Comparison of ENCODE assay signal across 22 mouse cellular contexts in genomic region chr10:69161503-69161902, GRCm38 (mm10). TPM values are rescaled to one million over a fixed set of nuclear protein-coding genes. Genes with fewer than 3 reads are reported as not detected.
DNase-seq lines count a peak whose midpoint lies in the region; ATAC-seq and TF ChIP-seq lines count a peak whose summit lies in the region.
"Had no signal": no experiment of that assay in that cellular context is flagged by ENCODE, and none has a peak within 500 bp of the region (broad histone marks: within the 10 kb centered on the region; RNA-seq: fewer than 3 reads in every experiment).

No protein-coding gene starts in this region.

- no peaks in the 10 kb centered on the region for H3K36me3 ChIP-seq in kidney, embryonic 14.5 days (ENCODE audit: control insufficient read depth, insufficient read depth, low read length)
- no peaks in the 10 kb centered on the region for H3K36me3 ChIP-seq in kidney, postnatal 0 days (ENCODE audit: insufficient read depth, low read length)
- no peaks in the 10 kb centered on the region; the same call in 1 of the 2 replicates for H3K36me3 ChIP-seq in liver, postnatal 0 days (replicated peaks; ENCODE audit: insufficient read depth, low read length)
- H3K36me3 ChIP-seq in liver, embryonic 11.5 days (ENCODE audit: control insufficient read depth, insufficient read depth, low read length): no peaks in the 10 kb centered on the region
- H3K36me3 ChIP-seq: embryonic facial prominence, embryonic 13.5 days; embryonic facial prominence, embryonic 15.5 days; forebrain, embryonic 10.5 days; forebrain, embryonic 12.5 days had no signal

- 79% methylated on average over 3 of the region's 3 CpGs for WGBS in kidney, embryonic 14.5 days
- WGBS in kidney, postnatal 0 days: 70% methylated on average over 3 of the region's 3 CpGs
- WGBS in liver, postnatal 0 days (ENCODE audit: insufficient replicate concordance): 73% methylated on average over 3 of the region's 3 CpGs
- 69% methylated on average over 3 of the region's 3 CpGs for WGBS in liver, embryonic 11.5 days

- no peaks in the 10 kb centered on the region for H3K27me3 ChIP-seq in kidney, embryonic 14.5 days (ENCODE audit: control insufficient read depth, insufficient read depth, low read length)
- H3K27me3 ChIP-seq in kidney, postnatal 0 days (ENCODE audit: insufficient read depth, low read length): no peaks in the 10 kb centered on the region
- H3K27me3 ChIP-seq in liver, postnatal 0 days (ENCODE audit: insufficient read depth, low read length): no peaks in the 10 kb centered on the region
- H3K27me3 ChIP-seq in liver, embryonic 11.5 days (replicated peaks; ENCODE audit: control insufficient read depth, insufficient read depth, low read length): no peaks in the 10 kb centered on the region
- H3K27me3 ChIP-seq: embryonic facial prominence, embryonic 13.5 days; embryonic facial prominence, embryonic 15.5 days; forebrain, embryonic 12.5 days had no signal

- ATAC-seq in kidney, embryonic 14.5 days (ENCODE audit: low FRiP score, low TSS enrichment): no peak
- ATAC-seq in kidney, postnatal 0 days (replicated peaks; ENCODE audit: low FRiP score, low read depth): no peak
- no peak for ATAC-seq in liver, postnatal 0 days
- no peak for ATAC-seq in liver, embryonic 11.5 days (replicated peaks; ENCODE audit: low FRiP score)
- ATAC-seq: forebrain, embryonic 14.5 days had no signal

- no peak overlapping the region for H3K27ac ChIP-seq in kidney, embryonic 14.5 days (ENCODE audit: low read depth, low read length)
- peak overlapping the region; percentile 57; the same call in 1 of the 2 replicates for H3K27ac ChIP-seq in kidney, postnatal 0 days
- H3K27ac ChIP-seq in liver, postnatal 0 days (ENCODE audit: low read depth): peak overlapping the region; percentile 73
- H3K27ac ChIP-seq in liver, embryonic 11.5 days (ENCODE audit: low read depth, low read length): no peak overlapping the region
- H3K27ac ChIP-seq: embryonic facial prominence, embryonic 13.5 days; embryonic facial prominence, embryonic 15.5 days; forebrain, embryonic 10.5 days; forebrain, embryonic 12.5 days had no signal

- H3K9ac ChIP-seq in kidney, embryonic 14.5 days (ENCODE audit: low read depth, low read length): no peak overlapping the region
- H3K9ac ChIP-seq in kidney, postnatal 0 days (ENCODE audit: low read depth, low read length): no peak overlapping the region
- H3K9ac ChIP-seq in liver, postnatal 0 days (replicated peaks): no peak overlapping the region
- H3K9ac ChIP-seq in liver, embryonic 11.5 days (ENCODE audit: low read depth, low read length): no peak overlapping the region
- H3K9ac ChIP-seq: embryonic facial prominence, embryonic 13.5 days; embryonic facial prominence, embryonic 15.5 days; forebrain, embryonic 12.5 days had no signal

- H3K4me3 ChIP-seq in kidney, embryonic 14.5 days (ENCODE audit: low read length): no peak overlapping the region
- H3K4me3 ChIP-seq in kidney, postnatal 0 days (replicated peaks; ENCODE audit: low read depth, low read length): no peak overlapping the region
- H3K4me3 ChIP-seq in liver, postnatal 0 days (ENCODE audit: low read depth, low read length): no peak overlapping the region
- H3K4me3 ChIP-seq in liver, embryonic 11.5 days (ENCODE audit: low read depth, low read length): no peak overlapping the region
- H3K4me3 ChIP-seq: embryonic facial prominence, embryonic 13.5 days; embryonic facial prominence, embryonic 15.5 days; erythroblast, embryonic 14.5 days; forebrain, embryonic 10.5 days; forebrain, embryonic 12.5 days had no signal

- TF ChIP-seq CTCF in kidney, postnatal 0 days (IDR thresholded peaks at IDR 0.05; ENCODE audit: low read depth): no peak
- no peak for TF ChIP-seq CTCF in liver, postnatal 0 days (IDR thresholded peaks at IDR 0.05; ENCODE audit: low read depth)

- no peaks in the 10 kb centered on the region for H3K9me3 ChIP-seq in kidney, embryonic 14.5 days (ENCODE audit: control insufficient read depth, low read length)
- no peaks in the 10 kb centered on the region for H3K9me3 ChIP-seq in kidney, postnatal 0 days (replicated peaks; ENCODE audit: low read length)
- H3K9me3 ChIP-seq in liver, postnatal 0 days (ENCODE audit: low read length): no peaks in the 10 kb centered on the region
- no peaks in the 10 kb centered on the region for H3K9me3 ChIP-seq in liver, embryonic 11.5 days (ENCODE audit: control insufficient read depth, low read length)
- H3K9me3 ChIP-seq: embryonic facial prominence, embryonic 13.5 days; embryonic facial prominence, embryonic 15.5 days; forebrain, embryonic 10.5 days; forebrain, embryonic 12.5 days had no signal

- no peak overlapping the region for H3K4me2 ChIP-seq in kidney, embryonic 14.5 days (replicated peaks; ENCODE audit: low read depth, low read length)
- H3K4me2 ChIP-seq in kidney, postnatal 0 days (ENCODE audit: low read length): no peak overlapping the region
- H3K4me2 ChIP-seq in liver, postnatal 0 days (ENCODE audit: low read depth, low read length): no peak overlapping the region
- H3K4me2 ChIP-seq in liver, embryonic 11.5 days: no peak overlapping the region
- H3K4me2 ChIP-seq: embryonic facial prominence, embryonic 13.5 days; embryonic facial prominence, embryonic 15.5 days; forebrain, embryonic 12.5 days had no signal

- H3K4me1 ChIP-seq in kidney, embryonic 14.5 days (ENCODE audit: control insufficient read depth, insufficient read depth, low read length): 0 out of 2 replicates have a peak, but pooled peaks cover 3% of the 10 kb centered on the region
- H3K4me1 ChIP-seq in kidney, postnatal 0 days (replicated peaks; ENCODE audit: insufficient read depth, low read length): no peaks in the 10 kb centered on the region
- H3K4me1 ChIP-seq in liver, postnatal 0 days (ENCODE audit: insufficient read depth): no peaks in the 10 kb centered on the region; the same call in 1 of the 2 replicates
- H3K4me1 ChIP-seq in liver, embryonic 11.5 days (replicated peaks; ENCODE audit: control insufficient read depth, insufficient read depth, low read length): no peaks in the 10 kb centered on the region
- H3K4me1 ChIP-seq: forebrain, embryonic 10.5 days; forebrain, embryonic 12.5 days had no signal

- no peak for TF ChIP-seq EP300 in liver, postnatal 0 days (IDR thresholded peaks at IDR 0.05; ENCODE audit: low read depth)

- DNase-seq in kidney, adult 9 months: peak; percentile 47
- no peak for DNase-seq in kidney, postnatal 0 days (ENCODE audit: low spot score)
- no peak for DNase-seq in kidney, postnatal 4 days
- DNase-seq in liver, postnatal 0 days: no peak
- DNase-seq in liver, embryonic 11.5 days (ENCODE audit: low spot score): no peak
- DNase-seq: adrenal gland, adult 2 months; adrenal gland, postnatal 10 days; adrenal gland, postnatal 25 days; cerebellum, adult 11 months; cerebellum, adult 18-20 months; cerebellum, adult 8-10 months; cerebellum, adult 9-11 months; cerebellum, postnatal 14 days; cerebellum, postnatal 36 days; embryo, embryonic 11 days had no signal

RNA-seq across cellular contexts. Expression of gene Rhobtb1, which starts 10.3 kb away (rescaled TPM):
- 20.3 and 26.6 TPM in 2 replicates for polyA plus RNA-seq in kidney, embryonic 14.5 days (2014; fragmentation: Nextera tagmentation; extraction: Ambion mirVana)
- 23.3 and 24.6 TPM in 2 replicates for polyA plus RNA-seq in kidney, postnatal 0 days (2015; fragmentation: Nextera tagmentation; extraction: Ambion mirVana)
- polyA plus RNA-seq in liver, postnatal 0 days (2015; fragmentation: Nextera tagmentation; extraction: Ambion mirVana): 35.5 and 41.5 TPM in 2 replicates
- polyA plus RNA-seq in liver, embryonic 11.5 days (2014; fragmentation: Nextera tagmentation; extraction: Ambion mirVana): 16.1 and 17.4 TPM in 2 replicates

RNA-seq across cellular contexts. Expression of gene A930033H14Rik, which starts 51.4 kb away (rescaled TPM):
- polyA plus RNA-seq in kidney, embryonic 14.5 days (2014; fragmentation: Nextera tagmentation; extraction: Ambion mirVana): 1.5 and 2.6 TPM in 2 replicates
- 2.3 and 2.9 TPM in 2 replicates for polyA plus RNA-seq in kidney, postnatal 0 days (2015; fragmentation: Nextera tagmentation; extraction: Ambion mirVana)
- polyA plus RNA-seq in liver, postnatal 0 days (2015; fragmentation: Nextera tagmentation; extraction: Ambion mirVana): 0.89 and 1.2 TPM in 2 replicates
- 1.1 and 1.6 TPM in 2 replicates for polyA plus RNA-seq in liver, embryonic 11.5 days (2014; fragmentation: Nextera tagmentation; extraction: Ambion mirVana)
- polyA plus RNA-seq: erythroblast, embryonic 14.5 days had no signal

Comparison
In these comparisons a context has a peak if more than half of its experiments do, and no peak if none do; other contexts are left out.
1. H3K27ac ChIP-seq: peak in kidney, postnatal 0 days (single experiment) and liver, postnatal 0 days (single experiment); none in kidney, embryonic 14.5 days (single experiment) and liver, embryonic 11.5 days (single experiment).